ENCODE assay signal across 7 mouse cellular contexts in the genomic region with DNA sequence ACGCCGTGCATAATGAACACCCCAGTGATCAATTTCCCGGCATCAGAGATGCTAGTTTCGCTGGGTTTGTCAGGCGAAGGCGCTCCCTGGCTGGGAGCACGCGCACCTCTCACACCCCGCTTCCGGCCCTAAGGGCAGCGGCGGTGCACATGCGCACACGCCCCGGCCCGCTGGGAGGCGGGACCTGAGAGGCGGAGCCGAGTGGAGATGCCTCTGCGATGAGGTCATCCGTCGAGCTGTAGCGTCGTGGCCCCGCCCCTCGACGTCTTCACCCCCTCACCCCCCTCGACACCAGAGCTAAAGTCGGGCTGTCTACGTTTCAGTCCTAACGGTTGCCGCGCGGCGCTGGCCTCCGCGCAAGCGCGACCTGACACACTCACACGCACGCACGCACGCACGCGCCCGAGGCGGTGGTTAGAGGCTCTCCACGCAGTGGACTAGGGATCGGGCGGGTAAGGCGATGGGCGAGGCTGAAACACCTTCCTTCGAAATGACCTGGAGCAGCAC. TPM values are rescaled to one million over a fixed set of nuclear protein-coding genes. Genes with fewer than 3 reads are reported as not detected.
DNase-seq lines count a peak whose midpoint lies in the region; ATAC-seq lines count a peak whose summit lies in the region.

No protein-coding gene starts in this region.

- peaks cover 41% of the 10 kb centered on the region for H3K27me3 ChIP-seq in embryonic facial prominence, embryonic 10.5 days (replicated peaks; ENCODE audit: low read depth, poor library complexity, severe bottlenecking)
- H3K27me3 ChIP-seq in limb, embryonic 11.5 days (ENCODE audit: control insufficient read depth, insufficient read depth, low read length): no peaks in the 10 kb centered on the region
- peaks cover 30% of the 10 kb centered on the region for H3K27me3 ChIP-seq in midbrain, embryonic 14.5 days (ENCODE audit: control insufficient read depth, insufficient read depth, low read length)

- under 1% methylated on average over 53 of the region's 53 CpGs for WGBS in embryonic facial prominence, embryonic 10.5 days
- under 1% methylated on average over 53 of the region's 53 CpGs for WGBS in limb, embryonic 11.5 days
- under 1% methylated on average over 53 of the region's 53 CpGs for WGBS in midbrain, embryonic 14.5 days

- H3K9ac ChIP-seq in limb, embryonic 11.5 days (ENCODE audit: low read length): peak overlapping the region; percentile 79
- H3K9ac ChIP-seq in midbrain, embryonic 14.5 days (replicated peaks; ENCODE audit: low read length): peak overlapping the region; percentile 76

- peak; percentile 96 for DNase-seq in adrenal gland, postnatal 10 days
- DNase-seq in embryonic facial prominence, embryonic 10.5 days (ENCODE audit: low spot score): peak; percentile 99
- peak; percentile 94 for DNase-seq in kidney, adult 18-20 months
- peak; percentile 95 for DNase-seq in limb, embryonic 11.5 days (ENCODE audit: low spot score)
- peak; percentile 100 for DNase-seq in midbrain, embryonic 14.5 days
- DNase-seq in spleen, adult 18-20 months: peak; percentile 93

- peak overlapping the region; percentile 85 for H3K4me3 ChIP-seq in embryonic facial prominence, embryonic 10.5 days
- peak overlapping the region; percentile 78 for H3K4me3 ChIP-seq in limb, embryonic 11.5 days (ENCODE audit: low read depth, low read length)
- H3K4me3 ChIP-seq in midbrain, embryonic 14.5 days (replicated peaks; ENCODE audit: low read depth, low read length): peak overlapping the region; percentile 73

- peak overlapping the region; percentile 84 for H3K4me2 ChIP-seq in limb, embryonic 11.5 days (ENCODE audit: low read depth, severe bottlenecking)
- peak overlapping the region; percentile 92 for H3K4me2 ChIP-seq in midbrain, embryonic 14.5 days (ENCODE audit: low read length)

- H3K4me1 ChIP-seq in embryonic facial prominence, embryonic 10.5 days: peaks cover 65% of the 10 kb centered on the region
- peaks cover 45% of the 10 kb centered on the region for H3K4me1 ChIP-seq in limb, embryonic 11.5 days (ENCODE audit: control insufficient read depth, insufficient read depth, low read length)
- peaks cover 26% of the 10 kb centered on the region for H3K4me1 ChIP-seq in midbrain, embryonic 14.5 days (ENCODE audit: control insufficient read depth, insufficient read depth, low read length)

- peak overlapping the region; percentile 94 for H3K27ac ChIP-seq in embryonic facial prominence, embryonic 10.5 days (replicated peaks)
- peak overlapping the region; percentile 91 for H3K27ac ChIP-seq in limb, embryonic 11.5 days (replicated peaks; ENCODE audit: low read depth, low read length)
- peak overlapping the region; percentile 88 for H3K27ac ChIP-seq in midbrain, embryonic 14.5 days (replicated peaks; ENCODE audit: low read depth, low read length)

- peak; percentile 79 for ATAC-seq in granulocyte monocyte progenitor cell, adult 5-6 weeks (replicated peaks; ENCODE audit: poor library complexity, severe bottlenecking)
- ATAC-seq in limb, embryonic 11.5 days (ENCODE audit: insufficient number of reproducible peaks, low FRiP score, low TSS enrichment, low read depth): peak; percentile 87
- ATAC-seq in midbrain, embryonic 14.5 days (ENCODE audit: low FRiP score, low TSS enrichment): peak; percentile 94

- peaks cover 36% of the 10 kb centered on the region for H3K36me3 ChIP-seq in embryonic facial prominence, embryonic 10.5 days (replicated peaks)
- peaks cover 17% of the 10 kb centered on the region for H3K36me3 ChIP-seq in limb, embryonic 11.5 days (ENCODE audit: control insufficient read depth, insufficient read depth, low read length)
- H3K36me3 ChIP-seq in midbrain, embryonic 14.5 days (ENCODE audit: control insufficient read depth, insufficient read depth, low read length): peaks cover 27% of the 10 kb centered on the region

- H3K9me3 ChIP-seq in embryonic facial prominence, embryonic 10.5 days: no peaks in the 10 kb centered on the region
- no peaks in the 10 kb centered on the region for H3K9me3 ChIP-seq in limb, embryonic 11.5 days (ENCODE audit: control insufficient read depth, low read length)
- no peaks in the 10 kb centered on the region for H3K9me3 ChIP-seq in midbrain, embryonic 14.5 days (ENCODE audit: control insufficient read depth, low read length)

RNA-seq across cellular contexts. Expression of a gene that starts 3.0 kb away (rescaled TPM):
- total RNA-seq in adrenal gland, postnatal 10 days (2021): 10 to 100 TPM; 23.6 to 27.7 TPM
- 45.3 and 46.5 TPM in 2 replicates for polyA plus RNA-seq in embryonic facial prominence, embryonic 10.5 days (2016; fragmentation: Nextera tagmentation; extraction: Ambion mirVana)
- total RNA-seq in granulocyte monocyte progenitor cell, adult 5-6 weeks (2014; fragmentation: Nextera tagmentation): 40.2 and 42.2 TPM in 2 replicates
- total RNA-seq in granulocyte monocyte progenitor cell, adult 5-6 weeks (2017): 34.1 and 36.7 TPM in 2 replicates
- 46.7 and 49.3 TPM in 2 replicates for polyA plus RNA-seq in limb, embryonic 11.5 days (2014; fragmentation: Nextera tagmentation; extraction: Ambion mirVana)
- 35.5 and 40.4 TPM in 2 replicates for polyA plus RNA-seq in midbrain, embryonic 14.5 days (2014; fragmentation: Nextera tagmentation; extraction: Ambion mirVana)

RNA-seq across cellular contexts. Expression of a gene that starts 7.3 kb away (rescaled TPM):
- not detected for total RNA-seq in adrenal gland, postnatal 10 days (2021)
- polyA plus RNA-seq in embryonic facial prominence, embryonic 10.5 days (2016; fragmentation: Nextera tagmentation; extraction: Ambion mirVana): 0.97 and 1.2 TPM in 2 replicates
- not detected in 2 replicates for total RNA-seq in granulocyte monocyte progenitor cell, adult 5-6 weeks (2014; fragmentation: Nextera tagmentation)
- total RNA-seq in granulocyte monocyte progenitor cell, adult 5-6 weeks (2017): not detected in 2 replicates
- polyA plus RNA-seq in limb, embryonic 11.5 days (2014; fragmentation: Nextera tagmentation; extraction: Ambion mirVana): 0.79 and 0.95 TPM in 2 replicates
- polyA plus RNA-seq in midbrain, embryonic 14.5 days (2014; fragmentation: Nextera tagmentation; extraction: Ambion mirVana): 2.2 and 2.5 TPM in 2 replicates

RNA-seq across cellular contexts. Expression of a gene that starts 8.7 kb away (rescaled TPM):
- 10 to 100 TPM; 35.2 to 35.4 TPM for total RNA-seq in adrenal gland, postnatal 10 days (2021)
- 63.4 and 67.3 TPM in 2 replicates for polyA plus RNA-seq in embryonic facial prominence, embryonic 10.5 days (2016; fragmentation: Nextera tagmentation; extraction: Ambion mirVana)
- 22.8 and 34.5 TPM in 2 replicates for total RNA-seq in granulocyte monocyte progenitor cell, adult 5-6 weeks (2014; fragmentation: Nextera tagmentation)
- 10.8 and 13.2 TPM in 2 replicates for total RNA-seq in granulocyte monocyte progenitor cell, adult 5-6 weeks (2017)
- 57.3 and 60.2 TPM in 2 replicates for polyA plus RNA-seq in limb, embryonic 11.5 days (2014; fragmentation: Nextera tagmentation; extraction: Ambion mirVana)
- 119 and 120 TPM in 2 replicates for polyA plus RNA-seq in midbrain, embryonic 14.5 days (2014; fragmentation: Nextera tagmentation; extraction: Ambion mirVana)

RNA-seq across cellular contexts. Expression of a gene that starts 12.3 kb away (rescaled TPM):
- total RNA-seq in adrenal gland, postnatal 10 days (2021): 10 to 100 TPM; 19.2 to 21.3 TPM
- 35.2 and 39.4 TPM in 2 replicates for polyA plus RNA-seq in embryonic facial prominence, embryonic 10.5 days (2016; fragmentation: Nextera tagmentation; extraction: Ambion mirVana)
- 11.3 and 16.7 TPM in 2 replicates for total RNA-seq in granulocyte monocyte progenitor cell, adult 5-6 weeks (2014; fragmentation: Nextera tagmentation)
- total RNA-seq in granulocyte monocyte progenitor cell, adult 5-6 weeks (2017): 11.3 and 14.3 TPM in 2 replicates
- polyA plus RNA-seq in limb, embryonic 11.5 days (2014; fragmentation: Nextera tagmentation; extraction: Ambion mirVana): 36.5 and 40.9 TPM in 2 replicates
- polyA plus RNA-seq in midbrain, embryonic 14.5 days (2014; fragmentation: Nextera tagmentation; extraction: Ambion mirVana): 69.4 and 75.7 TPM in 2 replicates

RNA-seq across cellular contexts. Expression of a gene that starts 12.4 kb away (rescaled TPM):
- total RNA-seq in adrenal gland, postnatal 10 days (2021): 10 to 100 TPM; 15.4 to 16.1 TPM
- polyA plus RNA-seq in embryonic facial prominence, embryonic 10.5 days (2016; fragmentation: Nextera tagmentation; extraction: Ambion mirVana): 16.4 and 16.7 TPM in 2 replicates
- total RNA-seq in granulocyte monocyte progenitor cell, adult 5-6 weeks (2014; fragmentation: Nextera tagmentation): 21.2 and 31.0 TPM in 2 replicates
- 13.2 and 13.9 TPM in 2 replicates for total RNA-seq in granulocyte monocyte progenitor cell, adult 5-6 weeks (2017)
- polyA plus RNA-seq in limb, embryonic 11.5 days (2014; fragmentation: Nextera tagmentation; extraction: Ambion mirVana): 13.1 and 14.1 TPM in 2 replicates
- polyA plus RNA-seq in midbrain, embryonic 14.5 days (2014; fragmentation: Nextera tagmentation; extraction: Ambion mirVana): 35.1 and 49.6 TPM in 2 replicates

Comparison
In these comparisons a context has a peak if more than half of its experiments do, and no peak if none do; other contexts are left out.
1. Peak in every context shown above with its lines: DNase-seq, ATAC-seq, H3K4me3 ChIP-seq and H3K27ac ChIP-seq.